Mouse (Mus musculus): Measurements from ENCODE around the gene Aldh3a2.

- TF ChIP-seq POLR2A (IDR thresholded peaks at IDR 0.05; ENCODE audit: low read depth, low read length) (no peak), KAT2A (IDR thresholded peaks at IDR 0.05; ENCODE audit: insufficient replicate concordance, low read length) (no peak), EP300 (IDR thresholded peaks at IDR 0.05; ENCODE audit: low read length) (no peak), POLR2AphosphoS2 (IDR thresholded peaks at IDR 0.05; ENCODE audit: low read depth, low read length) (no peak), MAFK (IDR thresholded peaks at IDR 0.05; ENCODE audit: insufficient replicate concordance, low read length) (no peak), CTCF (conservative IDR thresholded peaks at IDR 0.05 in 1 of 2, IDR thresholded peaks at IDR 0.05 in 1 of 2; ENCODE audit: low read depth in 2 of 2, low read length in 2 of 2) (no peak), ZC3H11A (IDR thresholded peaks at IDR 0.05; ENCODE audit: low read depth, low read length) (no peak), NELFE (IDR thresholded peaks at IDR 0.05; ENCODE audit: low read depth, low read length) (no peak), MAZ (IDR thresholded peaks at IDR 0.05; ENCODE audit: low read depth, low read length) (no peak), TBP (conservative IDR thresholded peaks at IDR 0.05; ENCODE audit: low read depth, low read length) (no peak), HCFC1 (IDR thresholded peaks at IDR 0.05; ENCODE audit: low read depth, low read length) (no peak), TCF12 (IDR thresholded peaks at IDR 0.05; ENCODE audit: low read depth, low read length) (no peak), E2F4 (IDR thresholded peaks at IDR 0.05; ENCODE audit: insufficient replicate concordance, low read depth, low read length) (no peak)
These were observed 44.1 kb downstream of the Aldh3a2 start for GRCm38 (mm10) chr11:61222971-61223745.
